Mouse (Mus musculus): ENCODE data around the gene Tmem39b.

Gene Tmem39b

DNA sequence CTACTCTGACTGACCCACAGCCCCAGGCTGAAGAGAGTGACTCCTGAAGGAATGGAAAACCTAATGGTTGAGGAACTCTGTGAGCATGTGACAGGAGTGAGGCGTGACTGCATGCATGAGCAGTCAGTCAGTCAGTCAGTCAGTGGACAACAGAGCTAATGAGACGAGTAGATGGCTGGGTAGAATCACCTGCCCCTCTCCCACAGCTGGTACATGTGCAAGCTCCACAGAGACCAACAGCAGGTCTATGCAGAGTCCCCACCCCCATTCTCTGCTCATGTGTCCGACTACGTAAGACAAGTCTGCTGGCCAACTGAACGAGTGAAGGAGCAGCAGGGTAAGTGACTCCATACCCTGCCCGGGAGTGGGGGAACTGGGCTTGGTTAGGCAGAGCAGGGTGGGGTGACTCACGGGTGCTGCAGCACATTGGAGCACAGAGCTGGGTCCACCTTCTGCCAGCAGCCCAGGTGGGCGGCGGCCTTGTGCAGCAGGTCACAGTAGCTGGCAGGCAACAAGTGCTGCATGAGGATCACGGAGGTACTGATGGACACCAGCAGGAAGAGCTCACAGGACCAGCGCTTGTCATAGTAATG is 12.6 kb downstream of the Tmem39b start:
- no peak for DNase-seq

DNA sequence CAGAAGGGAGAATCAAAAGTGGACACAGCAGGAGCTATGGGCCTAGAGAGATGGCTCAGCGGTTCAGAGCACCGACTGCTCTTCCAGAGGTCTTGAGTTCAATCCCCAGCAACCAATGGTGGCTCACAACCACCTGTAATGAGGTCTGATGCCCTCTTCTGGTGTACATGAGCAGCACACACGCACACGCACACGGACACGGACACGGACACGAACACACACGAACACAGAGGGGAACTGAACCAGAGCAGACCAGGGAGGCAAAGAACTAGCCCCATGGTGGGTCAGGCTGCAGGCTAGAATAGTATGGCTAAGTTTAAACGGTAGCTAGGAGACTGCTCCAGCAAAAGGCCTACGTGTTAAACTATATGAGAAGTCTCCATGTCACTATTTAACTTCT is 14.8 kb downstream of the Tmem39b start:
- DNase-seq: no peak

DNA sequence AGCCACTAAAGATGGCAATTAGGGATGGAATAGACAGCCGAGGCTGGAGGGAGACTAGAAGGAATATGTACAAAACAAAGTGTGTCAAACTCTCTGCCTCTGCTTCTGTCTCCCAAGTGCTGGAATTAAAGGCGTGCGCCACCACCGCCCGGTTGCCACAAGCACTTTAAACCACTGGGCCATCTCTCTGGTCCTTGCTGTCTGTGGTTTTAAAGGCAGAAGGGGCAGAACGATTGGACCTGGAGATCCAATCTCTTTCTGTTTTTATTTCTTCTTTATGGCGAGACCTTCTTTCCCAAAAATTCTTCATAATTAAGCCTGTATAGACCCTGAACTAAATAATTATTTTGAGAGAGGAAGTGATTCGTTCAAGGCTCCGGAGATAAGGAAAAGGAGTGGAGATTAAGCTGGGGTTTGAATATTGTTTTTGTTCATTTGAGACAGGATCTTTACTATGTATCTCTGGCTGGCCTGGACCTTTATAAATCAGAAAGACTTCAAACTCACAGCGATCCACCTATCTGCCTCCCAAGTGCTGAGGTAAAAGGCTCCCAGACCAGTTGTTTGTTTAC is 23.7 kb downstream of the Tmem39b start:
- DNase-seq: no peak

DNA sequence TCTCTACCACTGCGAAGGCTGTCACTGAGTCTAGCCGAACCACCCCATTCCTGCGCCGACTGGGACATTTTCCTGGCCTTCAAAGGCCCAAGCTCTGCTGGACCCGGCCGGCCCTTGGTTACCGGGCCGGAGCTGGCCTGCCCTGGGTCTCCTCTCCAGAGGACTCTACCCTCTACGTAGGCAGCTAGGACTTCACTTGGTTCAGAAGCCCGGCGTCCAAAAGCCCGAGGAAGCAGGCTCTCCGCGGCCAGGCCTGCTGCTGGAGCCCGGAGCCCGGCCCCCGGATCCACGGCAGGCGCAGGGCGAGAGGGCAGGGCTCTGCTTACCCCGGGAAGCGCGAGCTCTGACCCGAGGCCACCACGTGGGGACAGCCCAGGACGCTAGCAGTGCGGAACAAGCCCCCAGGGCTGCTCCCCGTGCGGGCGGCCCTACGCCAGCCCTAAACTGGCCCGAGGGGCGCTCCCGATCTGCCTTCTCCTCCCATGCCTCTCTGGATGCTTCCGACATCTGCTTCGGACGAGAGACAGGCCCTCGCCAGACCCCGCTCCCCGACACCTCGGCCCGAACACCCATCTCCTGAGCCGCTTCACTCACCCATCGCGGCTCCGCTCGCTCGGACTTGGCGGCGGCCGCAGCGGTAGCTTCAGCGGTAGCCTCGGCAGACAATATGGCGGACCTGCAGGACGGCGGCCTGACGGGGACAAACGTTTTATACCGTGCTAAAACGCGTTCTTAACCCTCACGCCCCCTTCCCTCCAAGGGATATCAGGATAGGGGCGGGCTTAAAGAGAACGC is 24.4 kb downstream of the Tmem39b start, which contains the start of gene Kpna6:
Gene Kpna6, minus strand, starts transcription at position 685 of the 795 bp plus-strand sequence.
- peak; percentile 97 for DNase-seq

DNA sequence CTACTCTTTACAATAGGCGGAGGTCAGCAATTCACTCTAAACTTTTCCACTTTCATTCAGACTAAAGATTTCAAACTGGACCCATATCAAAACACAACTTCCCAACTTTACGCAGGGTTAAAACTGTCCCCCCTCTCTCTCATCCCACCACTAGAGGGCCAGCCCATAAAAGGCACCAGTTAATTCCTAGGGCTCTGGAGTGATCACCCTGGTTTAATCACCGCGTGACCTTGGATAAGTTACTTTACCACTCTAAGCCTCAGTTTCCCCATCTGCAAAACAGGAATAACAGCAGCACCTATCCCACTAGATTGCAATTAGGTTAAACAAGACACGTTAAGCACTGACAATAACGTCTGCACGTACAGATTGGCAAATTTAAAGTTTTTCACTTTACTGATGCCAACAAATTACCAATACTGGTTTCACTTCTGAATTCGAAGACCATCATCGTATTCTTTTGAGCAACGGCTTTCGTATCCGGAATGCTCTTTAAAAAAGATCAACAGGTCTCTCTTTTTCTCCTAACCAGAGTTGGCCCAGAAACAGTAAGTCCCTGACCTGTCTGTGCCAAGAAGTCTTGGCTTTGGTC is 25.1 kb downstream of the Tmem39b start:
- DNase-seq: peak; percentile 74

DNA sequence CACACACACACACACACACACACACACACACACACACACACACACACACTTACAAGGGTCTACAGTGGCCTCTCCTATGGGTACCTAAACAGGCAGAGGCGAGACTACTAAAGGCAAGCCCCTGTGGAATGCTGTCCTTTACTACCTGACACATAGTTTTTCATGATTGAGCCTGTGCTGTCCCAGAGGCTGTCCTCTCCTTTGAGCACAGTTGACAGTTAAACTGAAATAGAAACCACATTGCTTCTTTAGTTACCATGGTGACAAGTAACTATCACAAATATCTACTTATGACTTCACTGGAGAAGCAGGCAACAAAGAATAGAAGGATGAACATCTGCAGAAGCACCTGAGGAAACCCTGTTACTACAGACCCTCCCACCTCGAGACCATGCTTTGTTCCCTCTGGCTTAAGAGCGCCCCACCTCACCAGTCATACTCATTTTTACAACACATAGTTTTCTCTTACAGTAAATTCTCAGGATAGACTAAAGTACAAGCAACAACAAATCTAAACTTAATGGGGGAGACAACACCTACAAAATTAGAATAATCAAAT is 34.3 kb downstream of the Tmem39b start:
- DNase-seq: no peak

DNA sequence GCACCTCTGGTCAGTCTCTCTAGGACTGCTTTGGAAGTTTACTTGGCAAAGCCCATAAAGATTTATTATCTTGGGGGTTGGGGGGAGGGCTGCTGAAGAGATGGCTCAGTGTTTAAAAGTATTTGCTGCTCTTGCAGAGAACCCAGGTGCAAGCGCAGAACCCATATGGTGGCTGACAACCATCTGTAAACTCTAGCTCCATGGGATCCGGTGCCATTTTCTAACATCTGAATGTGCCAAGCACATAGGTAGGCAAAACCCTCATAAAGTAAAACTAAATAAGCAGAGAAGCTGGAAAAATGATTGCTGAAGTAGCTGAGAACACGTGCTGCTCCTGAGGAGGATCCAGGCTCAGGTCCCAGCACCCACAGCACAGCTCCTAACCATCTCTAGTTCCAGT is 35.1 kb downstream of the Tmem39b start:
- DNase-seq: no peak

DNA sequence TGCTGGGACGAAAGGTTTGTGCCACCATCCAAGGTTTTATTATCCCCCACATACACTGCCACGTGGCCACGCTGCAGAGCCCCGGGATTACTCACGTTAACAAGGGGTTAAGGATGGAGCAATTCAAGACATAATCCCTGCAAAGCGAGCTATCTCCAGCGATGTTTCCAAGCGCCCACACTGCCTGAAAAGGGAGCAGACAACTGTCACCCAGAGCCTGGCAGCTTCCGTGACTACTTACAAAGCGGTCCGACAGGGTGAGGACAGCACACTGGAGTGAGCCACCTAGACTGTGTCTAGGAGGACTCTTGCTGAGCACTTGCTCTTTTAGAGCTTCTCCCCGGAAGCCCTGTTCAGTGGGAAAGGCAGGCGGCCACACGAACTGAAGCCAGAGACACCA is 41.9 kb downstream of the Tmem39b start:
- no peak for DNase-seq

DNA sequence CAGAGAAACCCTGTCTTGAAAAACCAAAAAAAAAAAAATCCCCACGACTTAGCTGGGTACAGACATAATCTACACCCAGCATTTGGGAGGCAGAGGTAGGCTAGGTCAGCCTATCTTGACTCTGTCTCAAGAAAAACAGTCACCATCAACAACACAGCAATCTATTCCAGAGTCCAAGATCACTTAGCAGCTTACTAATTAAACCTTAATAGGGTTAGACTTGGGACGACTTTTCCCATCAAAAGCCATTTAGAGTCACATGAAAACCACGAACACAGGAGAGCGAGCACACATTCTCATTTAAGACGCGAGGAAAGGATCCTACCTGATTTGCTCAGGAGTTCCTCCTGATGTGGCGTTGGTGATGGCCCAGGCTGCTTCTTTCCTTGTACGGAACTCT is 46.3 kb downstream of the Tmem39b start:
- no peak for DNase-seq

DNA sequence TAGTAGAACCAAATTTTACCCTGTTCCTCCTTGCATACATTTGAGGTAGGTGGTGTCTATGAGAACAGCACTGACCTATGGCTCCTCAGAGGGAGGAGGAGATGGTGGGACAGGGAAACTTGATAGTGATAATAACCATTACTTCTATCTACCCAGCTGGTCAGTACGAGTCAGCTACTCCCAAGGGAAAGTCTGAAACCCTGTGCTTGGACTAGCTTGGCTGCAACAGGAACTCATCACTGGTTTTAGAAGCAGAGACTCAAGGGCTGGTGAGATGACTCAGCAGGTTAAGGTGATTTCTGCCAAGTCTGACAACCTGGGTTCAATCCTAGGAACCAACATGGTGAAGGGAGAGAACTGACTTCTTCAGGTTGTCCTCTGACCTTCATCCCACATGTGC is 48.0 kb downstream of the Tmem39b start:
- DNase-seq: no peak

DNA sequence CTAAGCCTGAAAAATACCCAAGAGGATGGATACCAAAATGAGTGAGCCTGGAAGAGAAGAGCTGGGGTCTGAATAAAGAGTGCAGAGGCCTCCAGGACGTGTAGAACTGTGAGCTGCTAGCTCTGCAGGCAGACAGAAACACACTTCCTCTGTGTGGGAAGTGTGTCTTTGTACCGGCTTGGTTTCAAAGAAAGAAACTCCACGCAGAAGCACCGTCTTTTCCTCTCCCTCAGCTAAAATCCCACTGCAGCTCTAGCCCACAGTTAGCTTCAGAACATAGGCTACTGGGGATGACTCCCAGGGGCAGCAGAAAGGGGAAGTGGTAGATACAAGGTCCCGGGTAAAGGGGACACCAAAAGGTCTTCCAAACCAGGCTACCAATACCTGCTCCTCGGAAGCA is 51.4 kb downstream of the Tmem39b start:
- no peak for DNase-seq

DNA sequence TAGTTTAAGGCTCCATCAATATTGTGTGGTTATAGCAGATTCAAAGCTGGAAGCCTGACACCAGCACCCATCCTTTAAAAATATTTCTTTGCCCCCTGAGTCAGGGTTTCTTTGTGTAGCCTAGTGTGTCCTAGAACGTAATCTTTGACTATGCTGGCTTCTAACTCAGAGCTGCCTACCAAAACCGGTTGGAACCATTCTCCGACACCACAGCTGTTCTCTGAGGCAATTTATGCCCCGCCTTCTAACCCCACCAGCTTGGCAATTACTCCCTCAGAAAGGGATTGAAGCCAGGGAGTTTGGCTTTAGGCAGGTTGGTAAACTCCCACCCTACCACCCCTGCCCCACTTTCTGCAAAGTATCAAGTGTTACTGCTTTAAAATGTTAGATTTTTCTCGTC is 54.9 kb downstream of the Tmem39b start:
- no peak for DNase-seq

DNA sequence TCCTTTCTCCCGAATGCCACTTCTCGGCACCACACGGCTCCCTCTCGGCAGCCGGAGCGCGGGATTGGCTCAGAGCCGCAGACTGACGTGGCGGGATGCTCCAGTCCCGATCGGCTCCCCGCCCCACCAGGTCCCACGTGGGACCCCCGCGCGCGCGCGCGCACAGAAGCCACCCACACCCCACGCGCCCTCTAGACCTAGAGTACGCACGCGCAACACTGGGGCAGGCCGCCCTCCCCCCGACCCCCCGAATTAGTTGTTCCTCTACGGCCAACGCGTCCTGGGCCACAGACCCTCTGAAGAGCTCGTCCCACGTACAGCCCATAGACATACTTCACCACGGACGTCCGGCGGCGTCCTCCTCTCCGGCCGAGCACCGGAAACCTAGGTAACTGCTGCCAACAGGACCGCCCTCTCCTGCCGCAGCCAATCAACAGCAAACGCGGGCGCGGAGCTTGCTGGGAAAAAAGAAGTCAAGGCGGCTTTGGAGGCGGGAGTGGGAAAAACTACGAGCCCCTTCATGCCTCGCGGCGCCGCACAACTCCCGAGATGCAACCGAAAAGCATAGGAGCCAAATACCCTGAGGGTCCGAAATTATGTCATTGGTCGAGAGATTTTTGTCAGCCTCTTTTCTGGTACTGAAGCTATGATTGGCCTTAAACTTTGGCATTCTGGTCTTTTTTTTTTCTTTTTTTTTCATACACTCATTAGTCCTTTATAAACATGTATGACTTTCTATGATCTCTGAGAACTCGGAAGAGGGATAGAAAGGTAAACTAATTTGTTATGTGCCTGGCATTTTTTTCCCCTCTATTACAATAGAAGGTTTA is 55.8 kb downstream of the Tmem39b start, which contains the start of gene Txlna:
Gene Txlna, minus strand, starts transcription at position 428 of the 830 bp plus-strand sequence.
- peak; percentile 99 for DNase-seq

DNA sequence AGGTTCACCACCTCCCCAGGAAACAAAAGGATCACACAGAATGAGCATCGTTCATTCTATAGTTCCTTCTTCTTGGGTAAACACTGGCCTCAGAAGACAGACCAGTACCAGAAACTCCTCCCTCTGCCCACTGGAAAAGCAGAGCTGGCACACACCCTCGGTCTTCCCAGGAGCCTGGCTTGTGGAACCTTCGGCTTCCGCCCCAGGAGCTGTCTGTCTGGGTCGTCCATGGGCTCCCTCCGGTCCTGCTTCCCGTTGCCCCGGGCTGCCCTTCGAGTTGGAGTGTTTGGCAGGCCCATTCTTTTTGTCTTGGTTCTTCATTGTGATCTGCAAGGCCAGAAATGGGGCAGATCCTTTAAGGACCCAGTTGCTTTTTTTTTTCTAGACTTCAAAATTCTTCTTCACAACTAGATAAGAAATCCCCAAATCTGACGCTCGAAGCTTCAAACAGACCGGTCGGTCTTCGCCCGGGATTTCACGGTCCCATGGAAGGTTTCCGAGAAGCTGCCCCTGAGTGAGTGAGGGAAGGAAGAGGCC is 56.5 kb downstream of the Tmem39b start:
- no peak for DNase-seq

DNA sequence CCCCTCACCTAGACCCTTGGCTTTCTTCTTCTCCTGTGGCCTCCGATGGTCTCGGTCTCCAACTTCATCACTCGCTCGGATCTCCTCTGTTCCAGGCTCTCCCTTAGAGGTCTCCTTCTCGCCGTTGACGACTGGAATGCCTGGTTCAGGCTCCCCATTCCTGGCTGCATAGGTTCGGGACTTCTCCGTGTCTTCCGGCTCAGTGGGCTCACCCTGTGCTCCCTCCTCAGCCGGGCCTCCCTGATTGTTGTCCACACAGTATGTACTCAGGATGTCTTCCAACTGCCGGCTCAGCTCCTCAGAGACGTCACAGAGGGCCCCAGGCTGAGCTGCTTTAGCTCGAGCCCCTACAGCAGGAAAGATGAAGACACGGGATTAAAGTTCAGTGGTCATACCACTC is 57.4 kb downstream of the Tmem39b start:
- no peak for DNase-seq

DNA sequence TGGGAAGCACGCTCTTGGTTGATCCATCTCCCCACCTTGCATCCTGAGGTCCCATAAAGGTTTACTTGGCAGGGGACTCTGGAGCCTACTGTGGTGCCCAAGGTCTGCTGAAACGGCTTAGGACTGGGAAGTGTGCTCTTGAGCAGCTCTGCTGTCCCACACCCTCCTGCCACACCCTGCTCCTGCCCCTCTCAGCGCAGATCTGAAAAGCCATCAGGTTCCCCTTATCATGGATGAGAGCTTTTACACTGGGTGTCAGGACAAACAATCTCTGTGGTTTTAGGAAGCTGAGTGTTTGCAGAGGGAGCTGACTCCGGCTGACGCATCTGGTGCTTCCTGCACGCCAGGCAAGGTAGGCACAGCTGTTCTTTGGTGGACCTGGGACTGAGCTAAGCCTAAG is 62.8 kb downstream of the Tmem39b start:
- no peak for DNase-seq

DNA sequence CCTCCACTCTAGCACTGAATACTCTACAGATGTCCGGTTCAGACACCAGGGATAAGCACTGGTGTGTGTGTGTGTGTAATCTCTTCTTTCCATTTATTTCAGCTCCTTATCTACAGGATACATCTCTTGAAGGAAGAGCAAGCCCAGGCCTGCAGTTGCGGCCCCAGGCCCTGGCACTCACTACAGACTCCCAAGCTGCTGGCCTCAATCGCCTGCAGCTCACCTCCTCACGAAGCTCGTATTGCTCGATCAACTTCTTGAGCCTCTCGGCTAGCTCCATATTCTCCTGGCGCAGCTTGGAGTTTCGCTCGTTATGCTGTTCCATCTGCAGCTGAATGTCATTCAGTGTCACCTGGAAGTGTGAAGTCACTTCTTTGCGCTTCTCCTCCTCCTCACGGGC is 64.8 kb downstream of the Tmem39b start:
- no peak for DNase-seq

DNA sequence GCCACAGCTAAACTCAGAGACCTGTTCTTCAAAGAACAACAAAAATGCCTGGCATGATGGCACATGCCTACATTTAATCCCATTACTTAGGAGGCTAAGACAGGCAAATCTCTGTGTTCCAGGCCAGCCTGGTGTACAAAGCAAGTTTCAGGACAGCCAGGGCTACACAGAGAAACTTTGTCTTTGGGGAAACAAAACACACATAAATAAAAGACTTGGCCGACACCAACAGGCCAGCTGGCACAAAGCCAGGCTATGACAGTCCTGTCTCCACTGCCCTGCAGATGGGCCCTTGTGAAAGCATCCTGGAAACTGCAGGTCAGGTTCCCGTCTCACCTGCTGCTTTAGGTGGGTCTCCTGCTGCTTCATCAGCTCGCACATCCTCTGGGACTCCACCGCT is 65.7 kb downstream of the Tmem39b start:
- DNase-seq: no peak
